Mouse (Mus musculus) thymus, adult 2 months (tissue): Measurements from ENCODE around the gene Defb42. TPM values are rescaled to one million over a fixed set of nuclear protein-coding genes. Genes with fewer than 3 reads are reported as not detected.
A peak's percentile ranks its signal among the peaks of the same experiment; 100 is the strongest.

ENCODE experiments used
- DNase-seq: peaks from one replicate; pipeline ENCODE4 v3.0.0; 2021
- H3K27ac ChIP-seq: fragments of 200-500 bp; 2 replicates; pipeline ENCODE4 v1.5.1; 2012; ENCODE audit warnings: low read length, control low read depth; ENCODE audit not compliant: control insufficient read depth, insufficient read depth
- H3K27me3 ChIP-seq: fragments of 200-500 bp; 2 replicates; pipeline ENCODE4 v1.6.1; 2012; ENCODE audit warnings: mild to moderate bottlenecking, low read length, moderate library complexity, mixed read lengths; ENCODE audit not compliant: control insufficient read depth, insufficient read depth
- H3K36me3 ChIP-seq: fragments of 200-500 bp; 2 replicates; pipeline ENCODE4 v1.6.1; 2012; ENCODE audit warnings: mild to moderate bottlenecking, low read length, moderate library complexity; ENCODE audit not compliant: control insufficient read depth, insufficient read depth
- H3K4me1 ChIP-seq: fragments of 200-500 bp; replicated peaks from 2 replicates; pipeline ENCODE4 v1.6.1; 2012; ENCODE audit warnings: low read length; ENCODE audit not compliant: control insufficient read depth, insufficient read depth
- H3K4me3 ChIP-seq: fragments of 200-500 bp; 2 replicates; pipeline ENCODE4 v1.5.1; 2012; ENCODE audit warnings: mild to moderate bottlenecking, low read length, control low read depth, moderate library complexity; ENCODE audit not compliant: control insufficient read depth, insufficient read depth
- CTCF ChIP-seq: fragments of 200-500 bp; IDR thresholded peaks from 2 replicates; pipeline ENCODE4 v1.5.1; 2012; ENCODE audit warnings: mild to moderate bottlenecking, control low read depth, low read length, moderate library complexity, borderline replicate concordance; ENCODE audit not compliant: control insufficient read depth, poor library complexity, insufficient read depth; ENCODE audit errors: extremely low read depth
- POLR2A ChIP-seq: fragments of 200-500 bp; IDR thresholded peaks from 2 replicates; pipeline ENCODE4 v1.6.1; 2012; ENCODE audit warnings: mild to moderate bottlenecking, low read length, control low read depth, moderate library complexity; ENCODE audit not compliant: control insufficient read depth, poor library complexity, insufficient read depth; ENCODE audit errors: extremely low read depth
- WGBS: fragments of 180-500 bp; shearing (Covaris S2); methylation state at CpG from one replicate; pipeline ENCODE4 v1.1.7; 2018; 5-methylcytosine and 5-hydroxymethylcytosine counted together
- polyA plus RNA-seq: library from polyadenylated mRNA; depleted of rRNA; stranded (reverse); fragments of >200 nt; gene quantifications from 2 replicates; pipeline ENCODE4 v1.2.3, GENCODE M21; 2012; rRNA removed

The Defb42 gene
- polyA plus RNA-seq, 1 experiment = 1.8 TPM

GRCm38 (mm10) chr14:63066630-63067310, 20.0 kb downstream of the Defb42 start:
- 36% methylated on average over 16 of the region's 16 CpGs for WGBS
- TF ChIP-seq CTCF (no peak), POLR2A (no peak)
- Histone ChIP-seq H3K27me3 (no peaks in the 10 kb centered on the region), H3K27ac (no peak overlapping the region), H3K4me3 (no peak overlapping the region), H3K4me1 (no peaks in the 10 kb centered on the region), H3K36me3 (no peaks in the 10 kb centered on the region)
- DNase-seq = peak; percentile 52

- Histone ChIP-seq H3K27ac (no peak overlapping the region), H3K4me1 (no peaks in the 10 kb centered on the region), H3K4me3 (no peak overlapping the region), H3K36me3 (no peaks in the 10 kb centered on the region), H3K27me3 (no peaks in the 10 kb centered on the region)
- no peak for DNase-seq
- WGBS = 85% methylated on average over 15 of the region's 15 CpGs
- TF ChIP-seq CTCF (no peak), POLR2A (no peak)
Observed at GRCm38 (mm10) chr14:63067708-63068107, 20.9 kb downstream of the Defb42 start.

Other genes starting within 250 kb of the Defb42 start
- 15.3 and 15.5 TPM in 2 replicates for gene Wdfy2, start 209.3 kb upstream of the Defb42 start, polyA plus RNA-seq
- not detected in 2 replicates for gene Defb48, start 62.5 kb upstream of the Defb42 start, polyA plus RNA-seq
- not detected in 2 replicates for gene Defb47, start 48.9 kb upstream of the Defb42 start, polyA plus RNA-seq
- gene Defb43, start 35.2 kb upstream of the Defb42 start, polyA plus RNA-seq = not detected in 2 replicates
- gene Defb30, start 3.0 kb downstream of the Defb42 start, polyA plus RNA-seq = not detected in 2 replicates